Mouse (Mus musculus): ENCODE measurements around the gene Tmem120b. TPM values are rescaled to one million over a fixed set of nuclear protein-coding genes. Genes with fewer than 3 reads are reported as not detected.
A peak's percentile ranks its signal among the peaks of the same experiment; 100 is the strongest.

The Tmem120b gene
- polyA plus RNA-seq, 1 experiment from 2014 or later: 17.4 TPM

GRCm38 (mm10) chr5:123035089-123035488 is 33.1 kb upstream of the Tmem120b start:
- H3K9me3 ChIP-seq: no peaks in the 10 kb centered on the region
- peaks cover 5% of the 10 kb centered on the region; the same call in 1 of the 2 replicates for H3K4me1 ChIP-seq
- ATAC-seq (ENCODE audit: low FRiP score, low read depth): no peak
- H3K27ac ChIP-seq: no peak overlapping the region
- no peak overlapping the region for H3K9ac ChIP-seq
- H3K4me3 ChIP-seq: no peak overlapping the region
- H3K36me3 ChIP-seq: peaks cover 10% of the 10 kb centered on the region; the same call in 1 of the 2 replicates
- H3K27me3 ChIP-seq (replicated peaks): no peaks in the 10 kb centered on the region
- H3K4me2 ChIP-seq (replicated peaks): no peak overlapping the region
- 81% methylated on average over 4 of the region's 4 CpGs for WGBS

GRCm38 (mm10) chr5:123035564-123035963 is 32.7 kb upstream of the Tmem120b start:
- WGBS: 34% methylated on average over 6 of the region's 6 CpGs
- Histone ChIP-seq H3K4me3 (no peak overlapping the region), H3K4me2 (replicated peaks) (no peak overlapping the region), H3K27me3 (replicated peaks) (no peaks in the 10 kb centered on the region), H3K36me3 (peaks cover 10% of the 10 kb centered on the region; the same call in 1 of the 2 replicates), H3K4me1 (peaks cover 5% of the 10 kb centered on the region; the same call in 1 of the 2 replicates), H3K27ac (no peak overlapping the region), H3K9me3 (no peaks in the 10 kb centered on the region), H3K9ac (no peak overlapping the region)
- no peak for ATAC-seq (ENCODE audit: low FRiP score, low read depth)

- no peaks in the 10 kb centered on the region for H3K27me3 ChIP-seq (replicated peaks)
- H3K9ac ChIP-seq: no peak overlapping the region
- 90% methylated on average over 5 of the region's 5 CpGs for WGBS
- peaks cover 5% of the 10 kb centered on the region; the same call in 1 of the 2 replicates for H3K4me1 ChIP-seq
- ATAC-seq (ENCODE audit: low FRiP score, low read depth): no peak
- H3K27ac ChIP-seq: no peak overlapping the region
- H3K4me2 ChIP-seq (replicated peaks): no peak overlapping the region
- H3K9me3 ChIP-seq: no peaks in the 10 kb centered on the region
- no peaks in the 10 kb centered on the region for H3K36me3 ChIP-seq
- H3K4me3 ChIP-seq: no peak overlapping the region
Measured at GRCm38 (mm10) chr5:123038115-123038514, 30.1 kb upstream of the Tmem120b start.

GRCm38 (mm10) chr5:123039120-123039752 is 29.0 kb upstream of the Tmem120b start:
- H3K27me3 ChIP-seq (replicated peaks): no peaks in the 10 kb centered on the region
- H3K9me3 ChIP-seq: no peaks in the 10 kb centered on the region
- H3K4me2 ChIP-seq (replicated peaks): peak overlapping the region; percentile 60
- H3K9ac ChIP-seq: peak overlapping the region; percentile 35; the same call in 1 of the 2 replicates
- ATAC-seq (ENCODE audit: low FRiP score, low read depth): no peak
- no peak overlapping the region for H3K27ac ChIP-seq
- peak overlapping the region; percentile 21; the same call in 1 of the 2 replicates for H3K4me3 ChIP-seq
- no peaks in the 10 kb centered on the region for H3K36me3 ChIP-seq
- 4% methylated on average over 25 of the region's 25 CpGs for WGBS
- peaks cover 5% of the 10 kb centered on the region; the same call in 1 of the 2 replicates for H3K4me1 ChIP-seq

- ATAC-seq (ENCODE audit: low FRiP score, low read depth): no peak
- 63% methylated on average over 7 of the region's 7 CpGs for WGBS
- no peaks in the 10 kb centered on the region for H3K27me3 ChIP-seq (replicated peaks)
- peaks cover 5% of the 10 kb centered on the region; the same call in 1 of the 2 replicates for H3K4me1 ChIP-seq
- H3K36me3 ChIP-seq: no peaks in the 10 kb centered on the region
- no peak overlapping the region for H3K4me2 ChIP-seq (replicated peaks)
- no peaks in the 10 kb centered on the region for H3K9me3 ChIP-seq
- no peak overlapping the region for H3K27ac ChIP-seq
- H3K9ac ChIP-seq: no peak overlapping the region
- H3K4me3 ChIP-seq: no peak overlapping the region
Measured at GRCm38 (mm10) chr5:123040796-123041195, 27.4 kb upstream of the Tmem120b start.

- Histone ChIP-seq H3K27ac (no peak overlapping the region), H3K4me2 (replicated peaks) (no peak overlapping the region), H3K9ac (no peak overlapping the region), H3K27me3 (replicated peaks) (no peaks in the 10 kb centered on the region), H3K4me3 (no peak overlapping the region), H3K36me3 (no peaks in the 10 kb centered on the region), H3K4me1 (peaks cover 5% of the 10 kb centered on the region; the same call in 1 of the 2 replicates), H3K9me3 (no peaks in the 10 kb centered on the region)
- ATAC-seq (ENCODE audit: low FRiP score, low read depth): no peak
- WGBS: 19% methylated on average over 7 of the region's 7 CpGs
Measured at GRCm38 (mm10) chr5:123043856-123044255, 24.4 kb upstream of the Tmem120b start.

GRCm38 (mm10) chr5:123045561-123046295 is 22.5 kb upstream of the Tmem120b start:
- no peaks in the 10 kb centered on the region for H3K9me3 ChIP-seq
- no peaks in the 10 kb centered on the region for H3K4me1 ChIP-seq
- H3K27ac ChIP-seq: no peak overlapping the region
- H3K9ac ChIP-seq: no peak overlapping the region
- no peak for ATAC-seq (ENCODE audit: low FRiP score, low read depth)
- no peak overlapping the region for H3K4me3 ChIP-seq
- 44% methylated on average over 9 of the region's 9 CpGs for WGBS
- H3K36me3 ChIP-seq: no peaks in the 10 kb centered on the region
- H3K4me2 ChIP-seq (replicated peaks): no peak overlapping the region
- no peaks in the 10 kb centered on the region for H3K27me3 ChIP-seq (replicated peaks)

GRCm38 (mm10) chr5:123046916-123047315 is 21.3 kb upstream of the Tmem120b start, which contains the start of gene Morn3:
Gene Morn3, minus strand, starts transcription at chr5:123047016.
- Histone ChIP-seq H3K36me3 (no peaks in the 10 kb centered on the region), H3K27ac (no peak within 1 kb of the TSS), H3K9ac (no peak within 1 kb of the TSS), H3K4me2 (replicated peaks) (no peak within 1 kb of the TSS), H3K4me1 (no peaks in the 10 kb centered on the region), H3K9me3 (no peaks in the 10 kb centered on the region), H3K27me3 (replicated peaks) (no peaks in the 10 kb centered on the region), H3K4me3 (no peak within 1 kb of the TSS)
- 80% methylated on average over 3 of the region's 3 CpGs for WGBS
- no peak for ATAC-seq (ENCODE audit: low FRiP score, low read depth)

GRCm38 (mm10) chr5:123049271-123049670 is 18.9 kb upstream of the Tmem120b start:
- H3K27me3 ChIP-seq (replicated peaks): no peaks in the 10 kb centered on the region
- 0 out of 2 replicates have a peak overlapping the region, but pooled peaks have one; percentile 26 for H3K9ac ChIP-seq
- H3K36me3 ChIP-seq: no peaks in the 10 kb centered on the region
- no peak overlapping the region for H3K27ac ChIP-seq
- no peaks in the 10 kb centered on the region for H3K9me3 ChIP-seq
- 4% methylated on average over 12 of the region's 12 CpGs for WGBS
- H3K4me1 ChIP-seq: no peaks in the 10 kb centered on the region
- peak overlapping the region; percentile 46 for H3K4me2 ChIP-seq (replicated peaks)
- ATAC-seq (ENCODE audit: low FRiP score, low read depth): no peak
- H3K4me3 ChIP-seq: no peak overlapping the region

GRCm38 (mm10) chr5:123050918-123051317 is 17.3 kb upstream of the Tmem120b start:
- ATAC-seq (ENCODE audit: low FRiP score, low read depth): no peak
- Histone ChIP-seq H3K27me3 (replicated peaks) (no peaks in the 10 kb centered on the region), H3K9me3 (no peaks in the 10 kb centered on the region), H3K4me1 (no peaks in the 10 kb centered on the region), H3K4me3 (no peak overlapping the region), H3K36me3 (no peaks in the 10 kb centered on the region), H3K9ac (no peak overlapping the region), H3K4me2 (replicated peaks) (no peak overlapping the region), H3K27ac (no peak overlapping the region)
- WGBS: 79% methylated on average over 9 of the region's 9 CpGs

GRCm38 (mm10) chr5:123051736-123052135 is 16.5 kb upstream of the Tmem120b start:
- 78% methylated on average over 5 of the region's 5 CpGs for WGBS
- Histone ChIP-seq H3K36me3 (no peaks in the 10 kb centered on the region), H3K27me3 (replicated peaks) (no peaks in the 10 kb centered on the region), H3K4me1 (no peaks in the 10 kb centered on the region), H3K27ac (no peak overlapping the region), H3K9me3 (no peaks in the 10 kb centered on the region), H3K4me3 (no peak overlapping the region), H3K9ac (no peak overlapping the region), H3K4me2 (replicated peaks) (no peak overlapping the region)
- no peak for ATAC-seq (ENCODE audit: low FRiP score, low read depth)

GRCm38 (mm10) chr5:123057366-123058250 is 10.6 kb upstream of the Tmem120b start:
- peak overlapping the region; percentile 54 for H3K4me2 ChIP-seq (replicated peaks)
- 7% methylated on average over 48 of the region's 48 CpGs for WGBS
- no peaks in the 10 kb centered on the region for H3K4me1 ChIP-seq
- peak; percentile 93 for ATAC-seq (ENCODE audit: low FRiP score, low read depth)
- H3K27me3 ChIP-seq (replicated peaks): no peaks in the 10 kb centered on the region
- peak overlapping the region; percentile 31 for H3K4me3 ChIP-seq
- peak overlapping the region; percentile 29; the same call in 1 of the 2 replicates for H3K9ac ChIP-seq
- no peak overlapping the region for H3K27ac ChIP-seq
- no peaks in the 10 kb centered on the region for H3K36me3 ChIP-seq
- no peaks in the 10 kb centered on the region for H3K9me3 ChIP-seq
